Mouse (Mus musculus): ENCODE measurements around the gene Gm1043. TPM values are rescaled to one million over a fixed set of nuclear protein-coding genes. Genes with fewer than 3 reads are reported as not detected.

The Gm1043 gene
- polyA plus RNA-seq, 1 experiment = not detected

DNA sequence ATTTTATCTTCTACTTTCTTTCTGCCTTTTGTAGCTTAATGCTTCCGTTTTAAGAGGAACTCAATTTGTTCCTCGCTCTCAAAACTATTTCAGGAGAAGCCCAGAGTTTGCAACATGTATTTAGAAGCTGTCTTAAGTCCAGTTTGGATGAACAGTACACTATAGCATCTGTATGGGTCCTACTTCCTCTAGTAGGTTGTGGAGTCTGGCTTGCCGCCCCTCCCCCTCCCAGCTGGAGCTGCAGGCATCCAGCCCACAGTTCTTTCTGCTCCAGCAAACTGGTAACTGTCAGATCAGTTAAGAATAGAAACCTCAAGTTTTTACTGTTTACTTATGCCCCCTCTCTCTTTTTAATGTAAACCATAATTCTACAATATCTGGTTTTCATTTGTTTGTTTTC is 2.8 kb upstream of the Gm1043 start:
- H3K79me3 ChIP-seq (ENCODE audit: low read depth) = no peaks in the 10 kb centered on the region
- no peak overlapping the region for H3K4me3 ChIP-seq (ENCODE audit: insufficient read depth, poor library complexity, severe bottlenecking)
- TF ChIP-seq USF1 (IDR thresholded peaks at IDR 0.05; ENCODE audit: low read depth) (no peak), MYOD1 (IDR thresholded peaks at IDR 0.05; ENCODE audit: control insufficient read depth, insufficient read length, low read depth) (no peak), MAX (IDR thresholded peaks at IDR 0.05) (no peak), FOSL1 (IDR thresholded peaks at IDR 0.05; ENCODE audit: insufficient read depth, low read length, poor library complexity, severe bottlenecking) (no peak), CEBPB (IDR thresholded peaks at IDR 0.05; ENCODE audit: low read depth) (no peak), CTCF (IDR thresholded peaks at IDR 0.05; ENCODE audit: control insufficient read depth, insufficient read depth, insufficient read length) (no peak), MYOG (IDR thresholded peaks at IDR 0.05; ENCODE audit: control insufficient read depth, extremely low read depth, insufficient read length) (no peak)
- no peak overlapping the region for H3ac ChIP-seq (ENCODE audit: control insufficient read depth, insufficient read length, low read depth)
- no peaks in the 10 kb centered on the region for H3K79me2 ChIP-seq (ENCODE audit: control insufficient read depth, insufficient read depth)
- peaks cover 25% of the 10 kb centered on the region for H3K27me3 ChIP-seq (ENCODE audit: control insufficient read depth, insufficient read depth, insufficient read length)
- no peaks in the 10 kb centered on the region for H3K36me3 ChIP-seq (ENCODE audit: control insufficient read depth, insufficient read depth)

DNA sequence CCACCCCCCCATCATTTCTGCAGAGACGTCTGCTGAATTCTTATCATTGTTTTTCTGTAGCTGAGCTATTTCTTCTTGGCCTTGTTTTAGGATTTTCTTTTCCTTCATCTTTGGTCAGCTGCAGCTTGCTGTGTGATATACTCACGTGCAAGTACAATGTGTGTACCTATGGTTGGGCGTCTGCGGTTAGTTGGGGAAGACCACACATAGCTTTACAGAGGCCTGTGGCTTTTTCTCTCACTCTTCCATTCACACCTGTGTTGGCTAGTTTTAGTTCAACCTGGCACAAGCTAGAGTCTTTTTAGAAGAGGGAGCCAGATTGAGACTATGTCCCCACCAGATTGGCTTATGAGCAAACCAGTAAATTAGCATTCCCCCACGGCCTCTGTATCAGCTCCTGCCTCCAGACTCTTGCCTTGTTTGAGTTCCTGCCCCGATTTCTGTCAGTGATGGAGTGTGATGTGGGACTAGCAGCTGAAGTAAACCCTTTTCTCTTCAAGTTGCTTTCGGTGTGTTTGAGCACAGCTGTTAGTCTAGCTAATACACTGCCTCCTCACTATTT is 1.9 kb upstream of the Gm1043 start:
- Histone ChIP-seq H3K27me3 (ENCODE audit: control insufficient read depth, insufficient read depth, insufficient read length) (peaks cover 25% of the 10 kb centered on the region), H3K36me3 (ENCODE audit: control insufficient read depth, insufficient read depth) (no peaks in the 10 kb centered on the region), H3K4me3 (ENCODE audit: insufficient read depth, poor library complexity, severe bottlenecking) (no peak overlapping the region), H3ac (ENCODE audit: control insufficient read depth, insufficient read length, low read depth) (no peak overlapping the region), H3K79me2 (ENCODE audit: control insufficient read depth, insufficient read depth) (no peaks in the 10 kb centered on the region), H3K79me3 (ENCODE audit: low read depth) (no peaks in the 10 kb centered on the region)
- TF ChIP-seq CEBPB (IDR thresholded peaks at IDR 0.05; ENCODE audit: low read depth) (no peak), FOSL1 (IDR thresholded peaks at IDR 0.05; ENCODE audit: insufficient read depth, low read length, poor library complexity, severe bottlenecking) (no peak), USF1 (IDR thresholded peaks at IDR 0.05; ENCODE audit: low read depth) (no peak), MAX (IDR thresholded peaks at IDR 0.05) (no peak), MYOG (IDR thresholded peaks at IDR 0.05; ENCODE audit: control insufficient read depth, extremely low read depth, insufficient read length) (no peak), CTCF (IDR thresholded peaks at IDR 0.05; ENCODE audit: control insufficient read depth, insufficient read depth, insufficient read length) (no peak), MYOD1 (IDR thresholded peaks at IDR 0.05; ENCODE audit: control insufficient read depth, insufficient read length, low read depth) (no peak)

DNA sequence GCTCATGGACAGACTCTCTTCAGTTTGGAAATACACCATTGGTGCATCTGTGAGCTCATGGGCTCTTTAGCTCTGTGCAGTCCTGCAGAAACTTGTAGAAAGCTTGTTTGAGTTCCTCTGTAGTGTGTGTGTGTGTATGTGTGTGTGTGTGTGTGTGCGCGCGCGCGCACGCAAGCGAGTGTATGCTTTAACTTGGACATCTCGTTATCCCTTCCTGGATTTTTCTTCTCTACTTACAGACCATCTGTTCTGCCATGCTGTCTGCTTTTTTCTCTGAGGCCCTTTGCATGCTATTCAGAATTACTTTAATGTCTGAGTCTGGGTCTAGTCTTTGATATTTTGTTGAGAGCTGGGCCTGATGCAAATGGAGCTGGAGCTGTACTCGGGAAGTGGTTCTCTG is 1.3 kb upstream of the Gm1043 start:
- H3ac ChIP-seq (ENCODE audit: control insufficient read depth, insufficient read length, low read depth) = no peak overlapping the region
- H3K79me2 ChIP-seq (ENCODE audit: control insufficient read depth, insufficient read depth) = no peaks in the 10 kb centered on the region
- no peaks in the 10 kb centered on the region for H3K36me3 ChIP-seq (ENCODE audit: control insufficient read depth, insufficient read depth)
- no peaks in the 10 kb centered on the region for H3K79me3 ChIP-seq (ENCODE audit: low read depth)
- no peak for TF ChIP-seq USF1 (IDR thresholded peaks at IDR 0.05; ENCODE audit: low read depth)
- peaks cover 25% of the 10 kb centered on the region for H3K27me3 ChIP-seq (ENCODE audit: control insufficient read depth, insufficient read depth, insufficient read length)
- no peak overlapping the region for H3K4me3 ChIP-seq (ENCODE audit: insufficient read depth, poor library complexity, severe bottlenecking)

DNA sequence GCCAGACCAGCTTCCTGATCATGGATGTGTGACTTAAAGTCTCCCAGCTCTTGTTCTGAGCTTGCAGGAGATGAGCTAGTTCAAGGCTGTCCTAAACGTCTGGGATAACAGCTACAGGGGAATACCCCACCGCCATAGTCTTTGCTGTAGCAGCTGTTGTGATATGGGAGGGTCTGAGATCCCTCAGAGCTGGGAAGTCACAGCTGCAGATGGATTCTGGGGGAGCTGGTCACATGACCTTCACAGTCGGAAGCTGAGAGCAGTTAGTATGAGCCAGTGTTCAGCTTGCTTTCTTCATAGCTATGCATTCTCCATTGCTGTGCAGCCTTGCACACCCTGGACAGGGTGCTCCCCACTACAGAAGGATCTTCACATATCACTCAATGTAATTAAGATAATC is 748 bp downstream of the Gm1043 start:
- H3K79me3 ChIP-seq (ENCODE audit: low read depth) = no peaks in the 10 kb centered on the region
- no peak overlapping the region for H3K4me3 ChIP-seq (ENCODE audit: insufficient read depth, poor library complexity, severe bottlenecking)
- H3K36me3 ChIP-seq (ENCODE audit: control insufficient read depth, insufficient read depth) = no peaks in the 10 kb centered on the region
- no peaks in the 10 kb centered on the region for H3K79me2 ChIP-seq (ENCODE audit: control insufficient read depth, insufficient read depth)
- H3K27me3 ChIP-seq (ENCODE audit: control insufficient read depth, insufficient read depth, insufficient read length) = peaks cover 43% of the 10 kb centered on the region
- H3ac ChIP-seq (ENCODE audit: control insufficient read depth, insufficient read length, low read depth) = no peak overlapping the region
- TF ChIP-seq CEBPB (IDR thresholded peaks at IDR 0.05; ENCODE audit: low read depth) (no peak), USF1 (IDR thresholded peaks at IDR 0.05; ENCODE audit: low read depth) (peak; percentile 7)

DNA sequence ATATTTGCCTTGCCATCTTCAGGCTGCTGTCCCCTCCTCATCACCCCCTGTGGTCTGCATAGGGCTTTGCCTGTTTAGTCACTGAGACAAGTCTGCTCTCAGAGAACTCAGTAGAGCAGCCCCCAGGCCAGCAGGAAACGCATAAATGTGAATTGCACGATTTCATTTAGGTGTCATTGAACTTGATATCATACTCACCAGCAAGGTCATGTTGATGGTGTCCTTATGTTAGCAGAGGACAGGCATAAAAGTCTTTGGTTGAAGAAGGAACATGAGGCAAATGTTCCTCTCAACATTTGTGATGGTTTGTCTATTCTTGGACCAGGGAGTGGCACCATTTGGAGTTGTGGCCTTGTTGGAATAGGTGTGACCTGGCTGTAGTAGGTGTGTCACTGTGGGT is 2.6 kb downstream of the Gm1043 start:
- TF ChIP-seq CEBPB (IDR thresholded peaks at IDR 0.05; ENCODE audit: low read depth) = no peak
- no peak for TF ChIP-seq MYOD1 (IDR thresholded peaks at IDR 0.05; ENCODE audit: control insufficient read depth, insufficient read length, low read depth)
- TF ChIP-seq FOSL1 (IDR thresholded peaks at IDR 0.05; ENCODE audit: insufficient read depth, low read length, poor library complexity, severe bottlenecking) = no peak
- no peak for TF ChIP-seq USF1 (IDR thresholded peaks at IDR 0.05; ENCODE audit: low read depth)
- no peak for TF ChIP-seq MYOG (IDR thresholded peaks at IDR 0.05; ENCODE audit: control insufficient read depth, extremely low read depth, insufficient read length)
- no peak for TF ChIP-seq MAX (IDR thresholded peaks at IDR 0.05)
- TF ChIP-seq CTCF (IDR thresholded peaks at IDR 0.05; ENCODE audit: control insufficient read depth, insufficient read depth, insufficient read length) = no peak

DNA sequence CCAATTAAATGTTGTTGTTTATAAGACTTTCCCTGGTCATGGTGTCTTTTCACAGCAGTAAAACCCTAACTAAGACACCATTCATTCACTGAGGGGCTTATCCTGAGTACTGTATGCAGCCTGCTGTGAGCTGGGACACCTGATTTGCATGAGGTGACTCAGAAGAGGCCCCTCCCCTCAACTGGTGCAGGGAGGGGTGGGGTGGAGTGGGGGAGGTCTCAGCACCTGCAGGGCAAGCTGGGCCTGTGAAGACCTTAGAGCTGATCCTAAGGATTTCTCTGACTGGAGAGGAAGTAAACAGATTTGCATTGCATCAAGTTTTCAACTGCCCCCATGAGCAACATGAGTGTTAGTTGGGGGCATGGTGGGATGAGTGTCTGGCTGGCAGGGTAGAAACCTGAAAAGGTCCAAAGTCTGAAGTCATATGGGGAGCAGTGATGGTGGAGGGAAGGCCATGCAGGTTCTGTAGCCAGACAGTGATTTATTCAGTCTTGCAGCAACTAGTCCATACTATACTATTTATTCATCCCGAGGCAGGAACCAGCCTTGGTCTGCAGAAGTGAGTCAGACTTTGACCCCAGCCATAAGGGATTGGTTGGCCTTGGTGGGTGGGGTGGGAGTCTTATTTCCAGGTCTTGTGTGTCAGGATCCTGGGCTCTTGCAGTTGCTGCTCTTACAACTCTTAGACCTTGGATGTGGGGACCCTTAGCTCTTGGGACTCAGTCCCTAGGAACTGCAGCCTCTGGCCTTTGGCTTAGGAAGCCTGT is 3.4 kb downstream of the Gm1043 start:
- no peaks in the 10 kb centered on the region for H3K79me3 ChIP-seq (ENCODE audit: low read depth)
- peaks cover 57% of the 10 kb centered on the region for H3K27me3 ChIP-seq (ENCODE audit: control insufficient read depth, insufficient read depth, insufficient read length)
- H3K4me3 ChIP-seq (ENCODE audit: insufficient read depth, poor library complexity, severe bottlenecking) = no peak overlapping the region
- H3ac ChIP-seq (ENCODE audit: control insufficient read depth, insufficient read length, low read depth) = no peak overlapping the region
- no peaks in the 10 kb centered on the region for H3K79me2 ChIP-seq (ENCODE audit: control insufficient read depth, insufficient read depth)
- TF ChIP-seq MYOG (IDR thresholded peaks at IDR 0.05; ENCODE audit: control insufficient read depth, extremely low read depth, insufficient read length) = no peak
- TF ChIP-seq USF1 (IDR thresholded peaks at IDR 0.05; ENCODE audit: low read depth) = no peak
- TF ChIP-seq FOSL1 (IDR thresholded peaks at IDR 0.05; ENCODE audit: insufficient read depth, low read length, poor library complexity, severe bottlenecking) = no peak
- no peak for TF ChIP-seq CTCF (IDR thresholded peaks at IDR 0.05; ENCODE audit: control insufficient read depth, insufficient read depth, insufficient read length)
- no peak for TF ChIP-seq MYOD1 (IDR thresholded peaks at IDR 0.05; ENCODE audit: control insufficient read depth, insufficient read length, low read depth)
- TF ChIP-seq CEBPB (IDR thresholded peaks at IDR 0.05; ENCODE audit: low read depth) = no peak
- no peak for TF ChIP-seq MAX (IDR thresholded peaks at IDR 0.05)
- H3K36me3 ChIP-seq (ENCODE audit: control insufficient read depth, insufficient read depth) = no peaks in the 10 kb centered on the region

More for the DNA sequence above, 2.6 kb downstream of the Gm1043 start:
- H3K36me3 ChIP-seq (ENCODE audit: control insufficient read depth, insufficient read depth) = no peaks in the 10 kb centered on the region
- no peak overlapping the region for H3ac ChIP-seq (ENCODE audit: control insufficient read depth, insufficient read length, low read depth)
- H3K4me3 ChIP-seq (ENCODE audit: insufficient read depth, poor library complexity, severe bottlenecking) = no peak overlapping the region
- H3K79me3 ChIP-seq (ENCODE audit: low read depth) = no peaks in the 10 kb centered on the region
- peaks cover 53% of the 10 kb centered on the region for H3K27me3 ChIP-seq (ENCODE audit: control insufficient read depth, insufficient read depth, insufficient read length)
- no peaks in the 10 kb centered on the region for H3K79me2 ChIP-seq (ENCODE audit: control insufficient read depth, insufficient read depth)

Measured in C2C12 (cell line).